Mouse (Mus musculus): Measurements from ENCODE around the gene 4930502E18Rik.
"Not testable (repeated sequence)": the region's sequence is repeated elsewhere in the genome, so short reads cannot be mapped to it uniquely, and the experiment has no call there.

4930502E18Rik gene

DNA sequence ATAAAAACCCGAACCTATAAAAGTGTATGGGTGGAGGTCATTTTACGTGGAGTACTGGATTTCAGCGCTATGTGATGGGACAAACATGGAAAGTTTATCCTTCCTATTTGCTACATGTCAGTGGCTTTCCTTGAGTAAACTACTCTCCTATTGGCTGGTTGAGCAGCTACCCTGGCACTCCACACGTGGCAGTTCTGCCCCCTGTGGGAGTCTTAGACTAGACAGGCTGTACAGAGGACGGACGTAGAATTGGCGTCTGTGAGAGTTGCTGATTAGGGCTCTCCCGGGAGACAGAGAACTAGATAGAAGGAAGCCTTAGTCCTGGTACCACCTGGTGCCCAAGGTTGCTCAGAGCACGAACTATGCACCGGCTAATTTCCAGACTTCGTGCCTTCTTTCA lies at the start of gene 4930502E18Rik:
Gene 4930502E18Rik (plus strand): TSS at position 231 of the 400 bp plus-strand sequence.
- DNase-seq (ENCODE audit: low read depth) = no peak

GRCm38 (mm10) chrX:53676943-53677342 lies 47.7 kb upstream of the 4930502E18Rik start:
- DNase-seq (ENCODE audit: low read depth) = not testable (repeated sequence)

DNA sequence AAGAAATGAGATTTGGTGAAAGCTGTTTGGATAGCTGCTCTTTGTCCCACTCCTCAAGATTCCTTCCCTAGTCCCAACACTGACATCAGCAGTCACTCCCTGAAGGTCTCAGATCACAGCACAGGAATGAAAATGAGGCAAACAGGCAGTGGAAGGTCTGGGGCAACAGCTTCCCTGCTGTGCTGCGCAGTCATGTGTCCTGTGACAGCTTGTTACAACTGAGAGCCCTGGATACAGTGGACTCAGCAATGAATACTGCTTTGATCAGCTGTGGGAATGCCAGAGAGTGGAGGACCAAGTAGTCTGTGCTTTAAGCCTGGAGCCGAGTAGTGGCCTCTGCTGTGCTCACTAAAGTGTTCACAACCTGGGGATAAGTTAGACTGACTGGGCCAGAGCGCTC lies 42.0 kb upstream of the 4930502E18Rik start:
- not testable (repeated sequence) for DNase-seq (ENCODE audit: low read depth)

- not testable (repeated sequence) for DNase-seq (ENCODE audit: low read depth)
Measured at GRCm38 (mm10) chrX:53684676-53685075, 40.0 kb upstream of the 4930502E18Rik start.

DNA sequence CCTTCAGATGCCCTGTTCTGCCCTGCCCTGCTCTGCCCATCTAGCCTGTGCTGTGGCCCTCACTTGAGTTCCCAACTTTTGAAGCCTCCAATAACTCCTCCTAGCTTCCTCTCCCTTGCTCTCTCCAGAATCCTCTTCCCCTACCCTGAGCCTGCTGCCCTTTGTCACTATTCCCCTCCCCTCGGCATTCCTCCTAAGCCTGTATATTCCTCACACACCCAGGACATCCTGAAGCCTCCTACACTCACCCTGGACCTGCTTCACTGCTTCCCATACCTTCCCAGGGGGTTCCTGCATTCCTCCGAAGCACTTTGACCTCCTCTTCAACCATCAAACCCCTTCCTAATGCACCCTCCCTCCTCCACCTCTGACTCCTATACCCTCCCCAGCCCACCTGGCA lies 32.6 kb upstream of the 4930502E18Rik start:
- DNase-seq (ENCODE audit: low read depth) = no peak

GRCm38 (mm10) chrX:53693141-53693540 lies 31.5 kb upstream of the 4930502E18Rik start:
- no peak for DNase-seq (ENCODE audit: low read depth)

DNA sequence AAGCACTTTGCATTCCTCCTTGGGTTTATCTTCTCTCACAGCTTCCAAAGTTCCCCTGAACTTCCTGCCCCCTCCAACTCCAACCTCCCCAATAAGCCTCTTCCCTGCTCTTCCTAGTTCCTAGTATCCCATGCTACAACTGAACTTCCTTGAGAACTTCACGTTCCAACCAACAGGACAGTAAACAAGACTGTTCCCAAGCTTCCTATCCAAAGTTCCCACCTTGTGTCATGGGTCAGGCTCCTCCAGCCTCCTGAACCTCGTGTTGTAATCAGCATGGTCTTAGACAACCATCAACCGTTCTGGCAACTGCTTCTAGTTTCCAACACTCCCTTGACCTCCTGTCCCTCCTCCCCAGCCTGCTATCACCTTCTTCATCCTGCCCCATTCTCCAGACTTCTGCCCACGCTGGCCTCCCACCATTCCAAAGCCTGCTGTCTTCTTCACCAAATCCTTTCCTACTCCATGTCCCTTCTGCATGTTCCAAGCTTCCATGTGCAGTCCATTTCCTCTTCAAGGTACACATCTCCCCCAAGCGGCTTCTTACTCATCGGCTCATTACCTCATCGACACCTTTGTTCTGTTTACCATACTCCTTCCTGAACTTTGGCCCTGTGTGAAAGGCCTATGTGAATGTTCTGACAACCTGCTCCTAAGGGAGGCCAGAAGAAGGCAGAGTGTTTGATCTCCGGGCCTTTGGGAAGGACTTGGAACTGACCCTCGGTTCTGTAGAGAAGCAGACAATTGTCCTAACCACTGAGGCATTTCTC lies 30.4 kb upstream of the 4930502E18Rik start:
- DNase-seq (ENCODE audit: low read depth) = no peak

GRCm38 (mm10) chrX:53699225-53699624 lies 25.4 kb upstream of the 4930502E18Rik start:
- no peak for DNase-seq (ENCODE audit: low read depth)

- DNase-seq (ENCODE audit: low read depth) = no peak
Measured at GRCm38 (mm10) chrX:53702673-53703072, 22.0 kb upstream of the 4930502E18Rik start.

GRCm38 (mm10) chrX:53715942-53716322 lies 8.7 kb upstream of the 4930502E18Rik start:
- DNase-seq (ENCODE audit: low read depth) = no peak

DNA sequence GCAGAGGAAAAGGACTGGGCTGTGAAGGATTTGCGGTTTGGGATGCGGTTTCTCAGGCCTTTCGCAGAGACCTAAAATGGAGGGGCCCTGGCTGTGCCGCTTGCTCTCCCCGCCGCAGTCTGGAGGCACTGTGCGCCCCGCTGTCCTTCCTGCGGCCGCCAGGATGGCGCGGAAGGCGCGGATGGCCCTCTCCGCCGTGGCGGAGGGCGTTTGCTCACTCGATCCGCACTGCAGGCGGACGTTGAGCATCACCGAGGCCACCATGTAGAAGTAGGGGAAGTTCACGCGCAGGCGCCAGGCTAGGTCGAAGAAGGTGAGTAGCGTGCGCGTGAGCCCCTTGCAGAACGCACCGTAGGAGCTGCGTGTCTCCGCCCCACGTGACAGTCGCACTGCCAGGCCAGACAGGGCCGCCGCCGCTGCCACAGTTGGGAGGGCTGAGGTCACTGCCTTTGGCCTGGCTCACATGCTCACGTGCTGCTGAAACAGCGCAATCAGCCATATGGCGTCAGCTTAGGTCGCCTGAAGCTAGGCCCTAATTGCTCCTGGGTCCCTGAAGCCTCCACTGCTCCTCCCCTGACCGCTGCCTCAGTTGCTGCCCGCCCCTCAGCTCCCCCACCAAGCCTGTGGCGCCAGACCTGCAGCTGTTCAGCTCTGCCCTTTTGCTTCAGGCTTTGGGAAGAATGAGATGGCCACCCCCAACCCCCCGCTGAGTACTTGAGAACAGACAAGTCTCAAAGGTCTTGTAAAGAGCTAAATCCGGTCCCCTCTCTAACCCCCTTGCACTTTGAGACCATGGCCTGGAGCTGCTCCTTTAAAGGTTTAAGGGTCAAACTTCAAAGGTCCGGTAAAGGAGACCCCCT lies 8.1 kb upstream of the 4930502E18Rik start:
- no peak for DNase-seq (ENCODE audit: low read depth)

GRCm38 (mm10) chrX:53728967-53729366 lies 4.3 kb downstream of the 4930502E18Rik start:
- DNase-seq (ENCODE audit: low read depth) = no peak

DNA sequence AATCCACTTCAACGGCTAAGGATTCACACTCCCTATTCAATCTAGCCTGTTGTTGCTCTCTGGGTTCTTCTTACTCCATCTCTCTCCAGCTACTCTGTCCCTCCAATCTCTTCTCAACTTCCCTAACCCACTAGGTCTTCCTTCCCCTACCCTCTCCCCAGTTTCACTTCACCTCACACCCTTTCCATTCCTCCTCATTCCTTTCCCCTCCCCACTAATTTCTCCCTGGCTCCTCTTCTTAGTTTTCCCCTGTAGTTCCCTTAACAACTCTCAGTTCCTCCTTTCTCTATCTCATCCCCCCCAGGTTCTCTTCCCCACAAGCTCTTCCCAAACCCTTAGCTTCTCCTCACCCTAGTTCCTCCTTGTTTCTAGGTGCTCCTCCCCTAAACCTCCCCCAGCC lies 28.2 kb downstream of the 4930502E18Rik start:
- no peak for DNase-seq (ENCODE audit: low read depth)

DNA sequence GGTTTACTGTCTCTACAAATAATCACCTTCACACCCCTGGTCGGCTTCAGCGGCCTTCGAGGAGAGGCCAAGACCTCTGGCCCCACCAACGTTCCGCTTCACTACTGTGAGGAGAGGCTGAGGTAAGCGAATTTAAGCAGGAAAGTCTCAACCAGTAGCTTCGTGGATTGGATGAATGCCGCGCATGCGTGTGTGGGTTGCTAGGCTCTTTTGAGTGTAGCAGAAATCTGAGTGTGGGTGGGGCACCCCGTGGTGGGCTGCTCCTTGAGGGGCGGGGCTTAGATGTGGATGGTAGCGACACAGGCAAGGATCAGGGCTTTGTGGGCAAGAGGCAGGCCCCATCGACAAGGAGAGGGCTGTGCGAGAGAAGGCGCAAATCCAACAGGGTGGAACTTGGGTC lies 33.1 kb downstream of the 4930502E18Rik start, which contains the start of gene 1700013H16Rik:
Gene 1700013H16Rik (minus strand): TSS at position 96 of the 400 bp plus-strand sequence.
- DNase-seq (ENCODE audit: low read depth) = no peak

GRCm38 (mm10) chrX:53776276-53776675 lies 51.6 kb downstream of the 4930502E18Rik start, which contains the start of gene Zfp36l3:
Zfp36l3 (minus strand) TSS chrX:53776394.
- no peak for DNase-seq (ENCODE audit: low read depth)
